Mouse (Mus musculus): ENCODE results near the gene Gfap.

Gene Gfap

GRCm38 (mm10) chr11:102900763-102901162 is at the start of gene Gfap:
Gene Gfap, minus strand, starts transcription at chr11:102900912.
- DNase-seq (ENCODE audit: low read depth, low spot score), result peak; percentile 92

GRCm38 (mm10) chr11:102948043-102948961 is 47.6 kb upstream of the Gfap start:
- peak; percentile 56 for DNase-seq (ENCODE audit: low read depth, low spot score)

GRCm38 (mm10) chr11:102946992-102947343 is 46.3 kb upstream of the Gfap start:
- DNase-seq (ENCODE audit: low read depth, low spot score), result no peak

GRCm38 (mm10) chr11:102946265-102946991 is 45.7 kb upstream of the Gfap start, which contains the start of gene C1ql1:
Gene C1ql1, minus strand, starts transcription at chr11:102946688.
- DNase-seq (ENCODE audit: low read depth, low spot score), result peak; percentile 71

- DNase-seq (ENCODE audit: low read depth, low spot score), result no peak
Measured at GRCm38 (mm10) chr11:102945306-102946264, 44.9 kb upstream of the Gfap start.

- no peak for DNase-seq (ENCODE audit: low read depth, low spot score)
Measured at GRCm38 (mm10) chr11:102941236-102941635, 40.5 kb upstream of the Gfap start.

GRCm38 (mm10) chr11:102939024-102939675 is 38.4 kb upstream of the Gfap start:
- DNase-seq (ENCODE audit: low read depth, low spot score), result no peak

- peak; percentile 41 for DNase-seq (ENCODE audit: low read depth, low spot score)
Measured at GRCm38 (mm10) chr11:102937529-102938182, 36.9 kb upstream of the Gfap start.

- DNase-seq (ENCODE audit: low read depth, low spot score), result no peak
Measured at GRCm38 (mm10) chr11:102936272-102936671, 35.6 kb upstream of the Gfap start.

GRCm38 (mm10) chr11:102930672-102931071 is 30.0 kb upstream of the Gfap start:
- DNase-seq (ENCODE audit: low read depth, low spot score), result no peak

GRCm38 (mm10) chr11:102925351-102925717 is 24.6 kb upstream of the Gfap start:
- peak; percentile 24 for DNase-seq (ENCODE audit: low read depth, low spot score)

GRCm38 (mm10) chr11:102924557-102925350 is 24.0 kb upstream of the Gfap start, which contains the start of gene Kif18b:
Gene Kif18b, minus strand, starts transcription at chr11:102925124.
- DNase-seq (ENCODE audit: low read depth, low spot score), result peak; percentile 95

GRCm38 (mm10) chr11:102921491-102921890 is 20.8 kb upstream of the Gfap start:
- no peak for DNase-seq (ENCODE audit: low read depth, low spot score)

- DNase-seq (ENCODE audit: low read depth, low spot score), result no peak
Measured at GRCm38 (mm10) chr11:102918077-102918476, 17.4 kb upstream of the Gfap start.

GRCm38 (mm10) chr11:102915380-102915779 is 14.7 kb upstream of the Gfap start:
- DNase-seq (ENCODE audit: low read depth, low spot score), result no peak

- DNase-seq (ENCODE audit: low read depth, low spot score), result no peak
Measured at GRCm38 (mm10) chr11:102911376-102911775, 10.7 kb upstream of the Gfap start.

- DNase-seq (ENCODE audit: low read depth, low spot score), result no peak
Measured at GRCm38 (mm10) chr11:102903654-102904053, 2.9 kb upstream of the Gfap start.

GRCm38 (mm10) chr11:102902107-102902506 is 1.4 kb upstream of the Gfap start:
- DNase-seq (ENCODE audit: low read depth, low spot score), result no peak

GRCm38 (mm10) chr11:102901199-102901598 is 487 bp upstream of the Gfap start:
- DNase-seq (ENCODE audit: low read depth, low spot score), result no peak

GRCm38 (mm10) chr11:102898408-102898807 is 2.3 kb downstream of the Gfap start:
- peak; percentile 55 for DNase-seq (ENCODE audit: low read depth, low spot score)

All from brain, adult 2 months (tissue).